Mouse (Mus musculus) ES-Bruce4 (cell line): ENCODE measurements around the gene Tssk3.

ENCODE experiments used
- CTCF ChIP-seq: IDR thresholded peaks from one replicate; pipeline ENCODE4 v1.8.1; 2011; ENCODE audit warnings: low read depth, low read length
- POLR2A ChIP-seq: IDR thresholded peaks from one replicate; pipeline ENCODE4 v1.8.1; 2011; ENCODE audit warnings: low read length; ENCODE audit not compliant: insufficient read depth

DNA sequence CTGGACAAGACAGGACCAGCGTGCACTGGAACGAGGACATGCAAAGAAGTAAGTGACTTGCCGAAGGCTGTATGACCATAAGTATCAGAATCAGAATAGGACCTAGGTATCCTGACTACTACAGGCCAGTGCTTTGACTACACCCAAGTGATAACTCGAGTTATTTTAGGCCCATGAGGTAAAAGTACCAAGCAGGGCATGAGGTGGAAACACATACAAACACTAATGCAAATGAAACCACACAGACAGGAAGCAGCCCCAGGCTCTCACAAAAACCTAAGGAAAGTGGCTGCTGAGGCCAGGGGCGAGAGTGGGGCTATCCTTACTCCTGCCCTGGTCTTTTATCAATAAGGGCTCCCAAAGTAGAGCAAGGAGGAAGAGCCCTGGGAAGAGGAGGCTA, 34.5 kb upstream of the Tssk3 start:
- TF ChIP-seq POLR2A (no peak), CTCF (no peak)
